Mouse (Mus musculus) neural tube, embryonic 14.5 days (tissue): ENCODE data around the gene Slc9c1. TPM values are rescaled to one million over a fixed set of nuclear protein-coding genes. Genes with fewer than 3 reads are reported as not detected.

ENCODE experiments used
- polyA plus RNA-seq: library from polyadenylated mRNA; unstranded; fragments of >200 nt; fragmentation: Nextera tagmentation; extraction: Ambion mirVana; gene quantifications from 2 replicates; pipeline ENCODE4 v1.2.1, GENCODE M21; 2014

Gene Slc9c1
- polyA plus RNA-seq, 1 experiment from 2014 or later, result not detected

Other genes with a start within 250 kb of the Slc9c1 start
- gene Cd200, start 126.3 kb upstream of the Slc9c1 start, polyA plus RNA-seq, result 332 and 392 TPM in 2 replicates
- not detected in 2 replicates for gene Gm609, start 42.3 kb upstream of the Slc9c1 start, polyA plus RNA-seq
- not detected in 2 replicates for gene Gm17783, start 3.3 kb upstream of the Slc9c1 start, polyA plus RNA-seq
- not detected in 2 replicates for gene Gcsam, start 75.1 kb downstream of the Slc9c1 start, polyA plus RNA-seq
- gene BC016579, start 118.8 kb downstream of the Slc9c1 start, polyA plus RNA-seq, result 0.12 TPM in 1 of 2 replicates, not detected in the other
- 0.63 and 0.68 TPM in 2 replicates for gene Tmprss7, start 158.3 kb downstream of the Slc9c1 start, polyA plus RNA-seq
- gene Tagln3, start 189.3 kb downstream of the Slc9c1 start, polyA plus RNA-seq, result 610 and 624 TPM in 2 replicates
- gene Abhd10, start 207.6 kb downstream of the Slc9c1 start, polyA plus RNA-seq, result 39.5 and 40.7 TPM in 2 replicates